Mouse (Mus musculus): ENCODE data around the gene Eif4e2.

Gene Eif4e2

DNA sequence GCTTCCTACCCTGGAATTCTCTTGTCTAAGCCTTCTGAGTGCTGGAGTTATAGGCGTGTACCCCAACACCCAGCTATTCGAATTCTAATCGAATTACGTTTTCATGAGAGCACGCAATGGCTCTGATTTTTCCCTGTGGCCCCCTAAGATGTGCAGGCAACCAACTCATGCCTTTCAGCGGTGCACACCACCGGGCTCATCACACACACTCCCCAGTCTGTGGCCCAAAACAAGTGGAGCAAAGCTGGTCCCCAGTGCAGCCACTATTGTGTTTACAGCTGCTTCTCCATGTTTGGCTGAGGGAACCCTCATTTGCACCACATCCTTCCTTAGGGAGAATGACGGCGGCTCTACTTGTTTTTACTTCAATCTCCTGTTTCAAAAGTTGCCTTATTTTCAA is 49.5 kb downstream of the Eif4e2 start:
- DNase-seq (ENCODE audit: low read depth, low spot score) = no peak

DNA sequence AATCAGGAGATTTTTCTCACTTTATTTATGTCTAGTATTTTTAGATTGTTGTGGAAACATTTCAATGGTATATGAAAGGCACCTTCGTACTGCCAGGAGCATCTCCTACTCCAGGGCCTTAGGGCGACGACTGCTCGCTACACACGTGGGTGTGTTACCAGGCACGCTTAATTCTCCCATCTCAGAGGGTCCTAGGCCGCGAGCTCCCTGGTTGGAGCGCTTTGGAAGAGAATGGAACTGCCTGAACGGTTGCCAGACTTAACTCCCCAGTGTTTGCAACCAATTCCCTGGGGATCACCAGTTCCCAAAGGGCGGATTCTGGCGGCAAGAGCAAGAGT is 50.1 kb downstream of the Eif4e2 start:
- DNase-seq (ENCODE audit: low read depth, low spot score) = no peak

DNA sequence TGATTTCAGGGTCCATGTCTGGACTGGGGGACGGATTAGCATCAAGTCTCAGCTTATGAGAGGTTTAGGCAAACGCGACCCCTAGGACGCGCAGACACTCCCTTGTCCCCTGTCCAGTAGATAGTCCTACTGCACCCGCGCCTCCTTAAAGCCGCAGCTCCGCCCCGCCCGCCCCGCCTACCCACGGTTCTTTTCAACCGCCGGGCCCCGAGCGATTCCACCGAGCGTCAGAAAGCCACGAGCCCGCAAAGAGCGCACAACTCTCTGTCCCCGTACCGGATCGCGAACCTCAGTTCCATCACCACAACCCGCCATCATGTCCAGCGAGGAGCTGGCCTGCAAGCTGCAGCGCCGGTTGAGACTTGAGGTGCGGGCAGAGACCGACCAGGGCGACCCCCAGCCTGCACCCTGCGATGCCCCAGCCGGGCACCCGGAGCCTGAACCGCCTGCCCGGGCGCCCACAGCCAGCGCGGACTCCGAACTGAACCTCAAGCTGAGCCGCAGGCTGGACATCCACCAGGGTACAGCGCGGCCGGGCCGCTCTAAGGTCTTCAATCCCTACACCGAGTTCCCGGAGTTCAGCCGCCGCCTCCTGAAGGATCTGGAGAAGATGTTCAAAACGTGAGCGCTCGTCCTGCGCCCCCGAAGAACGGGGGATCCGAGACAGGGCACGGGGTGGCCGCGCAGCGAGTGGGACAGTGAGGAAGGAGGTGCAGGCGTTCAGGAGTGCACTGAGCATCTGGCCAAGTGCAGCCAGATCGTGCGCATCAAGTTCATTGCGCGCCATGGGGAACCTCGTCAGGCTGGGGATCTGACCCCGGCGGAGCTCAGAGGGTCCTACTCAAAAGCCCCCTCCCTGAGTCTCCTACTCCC is 50.7 kb downstream of the Eif4e2 start, which contains the start of gene Efhd1:
Efhd1 (plus strand) TSS at position 230 of the 873 bp plus-strand sequence.
- DNase-seq (ENCODE audit: low read depth, low spot score) = no peak

- no peak for DNase-seq (ENCODE audit: low read depth, low spot score)
These were observed 51.5 kb downstream of the Eif4e2 start for GRCm38 (mm10) chr1:87265200-87265599.

DNA sequence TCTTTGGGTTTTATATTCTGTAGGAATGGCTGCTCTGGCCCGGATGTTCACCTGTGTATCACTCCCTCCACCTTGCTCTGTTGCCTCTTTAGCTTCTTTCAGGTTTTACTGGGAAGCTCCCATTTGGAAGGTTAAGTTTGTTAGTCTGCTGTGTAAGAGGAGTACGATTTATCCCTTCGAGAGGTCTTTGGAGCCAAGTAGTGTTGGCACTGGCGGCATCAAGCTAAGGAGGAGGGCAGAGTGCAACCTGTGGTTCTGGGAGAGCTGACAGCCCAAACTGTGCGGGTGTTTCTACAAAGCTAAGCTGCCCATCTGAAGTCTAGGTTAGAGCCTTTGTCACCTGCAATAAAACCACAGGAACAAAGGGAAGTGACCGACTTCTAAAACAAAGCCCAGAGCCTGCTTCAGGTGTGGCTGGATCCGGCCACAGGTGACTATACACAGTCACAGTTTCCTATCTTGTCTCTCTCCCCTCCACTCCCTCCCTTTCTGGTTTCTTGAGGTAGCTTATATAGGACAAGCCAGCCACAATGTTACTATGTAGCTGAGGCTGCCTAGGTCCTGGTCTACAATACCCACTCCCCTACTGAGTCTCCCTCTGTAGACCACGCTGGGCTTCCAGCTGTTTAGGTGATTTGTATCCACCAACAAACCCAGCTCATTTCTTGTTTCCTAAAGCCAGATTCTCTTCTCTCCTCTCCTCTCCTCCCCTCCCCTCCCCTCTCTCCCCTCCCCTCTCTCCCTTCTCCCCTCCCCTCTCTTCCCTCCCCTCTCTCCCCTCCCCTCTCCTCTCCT is 52.8 kb downstream of the Eif4e2 start:
- no peak for DNase-seq (ENCODE audit: low read depth, low spot score)

GRCm38 (mm10) chr1:87270204-87270603 is 56.5 kb downstream of the Eif4e2 start:
- DNase-seq (ENCODE audit: low read depth, low spot score) = no peak

GRCm38 (mm10) chr1:87270641-87271467 is 57.1 kb downstream of the Eif4e2 start:
- no peak for DNase-seq (ENCODE audit: low read depth, low spot score)

GRCm38 (mm10) chr1:87271596-87271995 is 57.9 kb downstream of the Eif4e2 start:
- DNase-seq (ENCODE audit: low read depth, low spot score) = no peak

GRCm38 (mm10) chr1:87272462-87272861 is 58.7 kb downstream of the Eif4e2 start:
- DNase-seq (ENCODE audit: low read depth, low spot score) = no peak

GRCm38 (mm10) chr1:87273514-87273942 is 59.8 kb downstream of the Eif4e2 start:
- no peak for DNase-seq (ENCODE audit: low read depth, low spot score)

GRCm38 (mm10) chr1:87274134-87274533 is 60.4 kb downstream of the Eif4e2 start:
- no peak for DNase-seq (ENCODE audit: low read depth, low spot score)

- DNase-seq (ENCODE audit: low read depth, low spot score) = no peak
These were observed 61.4 kb downstream of the Eif4e2 start for GRCm38 (mm10) chr1:87275151-87275550.

DNA sequence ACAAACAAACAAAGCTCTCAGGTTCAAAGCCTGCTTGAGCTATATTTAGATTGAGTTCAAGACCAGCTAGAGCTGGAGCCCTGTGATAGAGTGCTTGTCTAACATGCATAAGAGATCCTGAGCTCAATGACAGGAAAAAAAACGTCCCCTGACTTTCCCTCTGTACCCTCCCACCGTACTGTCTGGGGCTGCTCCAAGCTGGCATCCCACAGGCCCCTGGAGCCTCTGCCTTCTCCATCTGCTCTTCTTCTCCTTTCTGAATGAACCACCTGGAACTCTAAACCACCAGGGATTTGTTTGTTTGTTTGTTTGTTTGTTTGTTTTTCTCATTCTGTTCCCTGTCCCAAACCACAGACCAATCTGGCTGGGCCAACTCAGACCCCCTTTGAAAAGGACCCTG is 62.3 kb downstream of the Eif4e2 start:
- no peak for DNase-seq (ENCODE audit: low read depth, low spot score)

DNA sequence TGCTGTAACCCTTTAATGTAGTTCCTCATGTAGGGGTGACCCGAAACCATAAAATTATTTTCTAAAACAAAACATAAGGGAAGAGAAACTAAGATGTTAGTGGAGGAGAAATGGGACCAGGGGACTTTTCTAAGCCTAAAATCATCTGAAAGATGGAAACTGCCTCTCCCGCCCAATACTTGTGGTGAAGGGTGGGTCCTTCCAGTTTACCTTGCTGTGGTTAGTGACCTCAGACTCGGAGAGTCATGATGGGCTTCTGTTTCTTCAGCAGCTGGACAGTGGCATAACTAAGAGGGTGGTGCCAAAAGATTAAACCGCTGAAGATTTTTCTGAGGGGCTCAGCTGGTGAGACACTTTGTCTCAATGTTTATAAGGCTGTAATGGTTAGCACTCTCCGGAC is 66.6 kb downstream of the Eif4e2 start:
- DNase-seq (ENCODE audit: low read depth, low spot score) = no peak

GRCm38 (mm10) chr1:87281599-87282412 is 68.1 kb downstream of the Eif4e2 start:
- no peak for DNase-seq (ENCODE audit: low read depth, low spot score)

DNA sequence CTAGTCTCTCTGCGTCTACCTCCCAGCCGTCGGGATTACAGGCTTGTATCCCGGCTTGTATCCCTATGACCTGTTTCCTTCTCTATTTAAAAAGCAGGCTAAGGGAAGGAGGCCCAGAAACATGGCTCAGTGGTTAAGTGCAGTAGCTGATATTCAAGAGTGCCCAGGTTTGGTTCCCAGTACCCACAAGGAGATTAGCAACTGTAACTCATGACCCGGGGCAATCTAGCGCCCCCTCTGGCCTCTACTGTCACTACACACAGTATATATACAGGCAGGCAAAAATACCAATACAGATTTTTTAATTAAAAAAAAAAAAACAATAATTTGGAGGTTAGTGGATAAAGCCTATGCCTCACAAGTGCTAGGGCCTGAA is 68.7 kb downstream of the Eif4e2 start:
- no peak for DNase-seq (ENCODE audit: low read depth, low spot score)

GRCm38 (mm10) chr1:87283410-87283960 is 69.8 kb downstream of the Eif4e2 start:
- no peak for DNase-seq (ENCODE audit: low read depth, low spot score)

- DNase-seq (ENCODE audit: low read depth, low spot score) = no peak
These were observed 73.4 kb downstream of the Eif4e2 start for GRCm38 (mm10) chr1:87287105-87287504.

Data from retina, postnatal 7 days (tissue).